Mouse (Mus musculus) olfactory bulb, adult 2 months (tissue): ENCODE results near the gene Gm2115.

Source experiments
- CTCF ChIP-seq: fragments of 200-500 bp; IDR thresholded peaks from 2 replicates; pipeline ENCODE4 v1.5.1; 2012; ENCODE audit warnings: low read depth, mild to moderate bottlenecking, low read length, moderate library complexity; ENCODE audit not compliant: insufficient read depth
- POLR2A ChIP-seq: fragments of 200-500 bp; IDR thresholded peaks from 2 replicates; pipeline ENCODE4 v1.6.1; 2012; ENCODE audit warnings: mild to moderate bottlenecking, low read depth, low read length, moderate library complexity; ENCODE audit not compliant: insufficient read depth

DNA sequence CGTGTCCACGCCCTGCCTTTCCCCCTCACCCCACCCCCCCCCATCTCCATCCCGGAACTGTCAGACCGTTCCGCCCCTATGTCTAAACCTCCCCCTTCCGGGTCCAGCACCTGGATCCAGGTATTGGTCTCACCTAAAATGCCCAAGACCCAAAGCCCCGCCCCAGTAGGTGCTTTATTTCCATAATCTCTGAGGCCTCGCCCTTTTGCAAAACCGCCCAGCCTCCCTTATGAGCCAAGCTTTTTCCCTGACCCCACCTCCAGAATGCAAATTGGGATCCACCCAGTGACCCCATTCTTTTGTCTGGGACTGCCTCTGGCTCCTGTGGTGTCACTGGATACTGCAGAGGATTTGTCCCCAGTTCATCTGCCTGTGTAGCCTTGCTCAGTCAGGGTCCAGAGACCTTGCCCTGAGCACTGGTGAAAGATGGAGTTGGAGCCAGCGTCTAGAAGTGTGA lies 77.6 kb downstream of the Gm2115 start, which contains the start of gene Fah:
- no peak for TF ChIP-seq CTCF
- no peak for TF ChIP-seq POLR2A
